Mouse (Mus musculus): ENCODE measurements at regions not wholly inside any gene's neighbourhood (a gene's known extent, or its start where the extent isn't known, plus 50 kb on each side); places are given as distances from the start of the nearest gene placed in this dataset.

DNA sequence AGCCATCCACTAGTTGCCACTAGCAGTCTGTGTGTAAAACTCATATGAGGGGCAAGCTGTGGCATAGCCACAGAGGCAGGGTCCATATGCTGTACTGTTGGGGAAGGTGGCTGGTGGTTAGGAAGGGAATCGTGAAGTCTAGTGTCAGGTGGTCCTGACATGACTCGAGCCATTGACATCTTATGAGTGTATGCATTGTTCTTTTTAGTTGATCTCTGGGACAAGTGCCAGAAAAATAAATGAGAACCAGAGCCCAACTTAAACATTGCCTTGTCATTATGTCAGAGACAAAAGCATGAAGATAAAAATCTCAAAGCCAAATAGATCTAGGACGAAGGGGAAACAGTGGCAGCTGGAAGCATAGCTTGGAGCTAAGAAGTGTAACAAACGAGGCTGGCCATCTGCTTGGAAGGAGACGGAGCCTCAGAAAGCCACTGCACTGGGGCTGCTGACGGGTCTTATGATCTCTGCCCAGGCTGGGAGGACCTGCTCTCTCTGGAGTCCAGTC, 104.5 kb downstream of the Fam76b start:
- H3K9ac ChIP-seq, result no peak overlapping the region
- 0 out of 2 replicates have a peak, but pooled peaks cover 5% of the 10 kb centered on the region for H3K27me3 ChIP-seq
- no peaks in the 10 kb centered on the region for H3K36me3 ChIP-seq
- H3K4me3 ChIP-seq, result no peak overlapping the region
- no peak for ATAC-seq (replicated peaks; ENCODE audit: insufficient number of reproducible peaks, insufficient read depth, low FRiP score, low read depth)
- H3K9me3 ChIP-seq (replicated peaks), result no peaks in the 10 kb centered on the region
- H3K4me1 ChIP-seq (replicated peaks), result no peaks in the 10 kb centered on the region
- no peak overlapping the region for H3K27ac ChIP-seq
- 24% methylated on average over 6 of the region's 6 CpGs for WGBS
- H3K4me2 ChIP-seq, result no peak overlapping the region

DNA sequence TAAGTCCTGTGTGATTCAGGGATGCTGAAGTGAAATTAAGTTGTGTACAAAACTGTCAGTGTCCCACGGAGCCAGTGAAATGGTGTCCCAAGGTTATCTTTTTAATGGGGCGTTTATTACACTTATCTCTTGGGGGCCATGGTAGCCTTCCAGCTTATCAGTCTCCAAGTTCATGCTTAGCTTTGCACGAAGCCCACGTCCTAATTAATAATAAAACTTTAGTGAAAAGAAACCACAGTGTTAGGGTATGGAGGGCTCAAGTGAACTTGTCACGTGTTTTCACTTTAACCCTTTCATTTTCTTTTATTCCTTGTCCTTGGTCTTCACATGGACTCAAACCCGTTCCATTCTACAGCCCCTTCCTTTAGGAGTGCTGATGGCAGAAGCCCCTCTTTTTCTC, 105.9 kb downstream of the Fam76b start:
- Histone ChIP-seq H3K4me2 (no peak overlapping the region), H3K27me3 (0 out of 2 replicates have a peak, but pooled peaks cover 3% of the 10 kb centered on the region), H3K36me3 (no peaks in the 10 kb centered on the region), H3K4me3 (no peak overlapping the region), H3K27ac (no peak overlapping the region), H3K9ac (no peak overlapping the region), H3K4me1 (replicated peaks) (no peaks in the 10 kb centered on the region), H3K9me3 (replicated peaks) (no peaks in the 10 kb centered on the region)
- ATAC-seq (replicated peaks; ENCODE audit: insufficient number of reproducible peaks, insufficient read depth, low FRiP score, low read depth), result no peak
- 41% methylated on average over 6 of the region's 6 CpGs for WGBS

DNA sequence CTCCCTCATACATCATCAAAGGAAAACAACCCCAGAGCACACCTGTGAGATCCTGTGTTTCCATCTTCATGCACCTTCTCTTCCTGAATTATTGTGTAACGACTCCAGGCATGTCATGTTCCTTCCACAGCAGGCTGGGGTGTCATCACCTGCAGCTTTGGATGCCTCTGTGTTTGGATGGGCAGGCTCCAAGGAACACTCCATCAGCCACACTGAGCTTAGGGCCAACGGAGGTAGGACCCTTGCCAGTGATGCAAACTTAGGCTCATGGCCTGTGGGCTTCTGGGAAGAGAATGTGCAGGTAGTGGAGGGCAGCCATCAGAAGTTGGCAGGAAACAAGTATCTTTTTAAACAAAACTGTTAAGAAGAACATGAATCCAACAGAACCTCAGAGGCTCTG, 109.8 kb downstream of the Fam76b start:
- Histone ChIP-seq H3K4me3 (no peak overlapping the region), H3K27ac (no peak overlapping the region), H3K4me1 (replicated peaks) (no peaks in the 10 kb centered on the region), H3K9ac (no peak overlapping the region), H3K36me3 (no peaks in the 10 kb centered on the region), H3K9me3 (replicated peaks) (no peaks in the 10 kb centered on the region), H3K27me3 (0 out of 2 replicates have a peak, but pooled peaks cover 3% of the 10 kb centered on the region), H3K4me2 (no peak overlapping the region)
- ATAC-seq (replicated peaks; ENCODE audit: insufficient number of reproducible peaks, insufficient read depth, low FRiP score, low read depth), result no peak
- 78% methylated on average over 2 of the region's 2 CpGs for WGBS

DNA sequence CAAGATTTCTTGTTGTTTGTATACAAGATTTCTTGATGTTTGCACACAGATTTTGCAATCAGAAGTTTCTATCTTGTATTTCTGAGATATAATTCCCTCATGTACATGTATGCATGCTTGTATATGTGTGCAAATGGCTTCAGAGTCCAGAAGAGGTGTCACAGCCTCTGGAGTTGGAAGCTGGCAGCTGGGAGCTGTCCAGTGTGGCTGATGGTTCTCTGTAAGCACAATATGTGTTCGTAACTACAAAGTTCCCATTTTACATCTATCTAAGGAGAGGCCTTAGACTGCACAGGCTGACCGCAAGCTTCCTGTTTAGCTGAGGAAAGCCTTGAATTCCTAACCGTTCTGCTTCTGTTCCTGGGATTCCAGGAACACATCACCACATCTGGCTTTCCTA, 119.0 kb downstream of the Fam76b start:
- no peak for ATAC-seq (replicated peaks; ENCODE audit: insufficient number of reproducible peaks, insufficient read depth, low FRiP score, low read depth)
- Histone ChIP-seq H3K9me3 (replicated peaks) (no peaks in the 10 kb centered on the region), H3K27me3 (no peaks in the 10 kb centered on the region; the same call in 1 of the 2 replicates), H3K27ac (no peak overlapping the region), H3K4me1 (replicated peaks) (no peaks in the 10 kb centered on the region), H3K36me3 (no peaks in the 10 kb centered on the region), H3K9ac (no peak overlapping the region), H3K4me3 (no peak overlapping the region), H3K4me2 (no peak overlapping the region)
- WGBS, result 48% methylated on average over 3 of the region's 3 CpGs

DNA sequence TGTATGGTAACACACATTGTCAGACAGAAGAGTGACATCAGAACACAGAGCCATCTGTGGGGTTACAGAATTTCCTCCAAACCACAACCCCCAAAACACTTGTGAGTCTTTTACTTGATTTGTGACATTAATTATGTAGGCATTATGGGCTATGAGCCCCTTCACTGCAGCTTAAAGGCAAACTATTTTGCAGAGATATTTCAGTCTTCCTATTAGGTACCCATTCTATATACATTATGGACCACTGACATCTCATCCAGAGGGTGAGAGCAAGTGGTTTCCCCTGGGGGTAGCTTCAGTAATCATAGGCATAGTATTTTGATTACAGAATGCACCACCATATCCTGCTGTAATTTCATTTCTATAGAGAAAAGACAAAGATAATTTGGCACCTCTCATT, 124.6 kb downstream of the Fam76b start:
- Histone ChIP-seq H3K27me3 (no peaks in the 10 kb centered on the region), H3K4me3 (no peak overlapping the region), H3K4me1 (replicated peaks) (no peaks in the 10 kb centered on the region), H3K36me3 (no peaks in the 10 kb centered on the region), H3K27ac (no peak overlapping the region), H3K9ac (no peak overlapping the region), H3K4me2 (no peak overlapping the region), H3K9me3 (replicated peaks) (no peaks in the 10 kb centered on the region)
- no peak for ATAC-seq (replicated peaks; ENCODE audit: insufficient number of reproducible peaks, insufficient read depth, low FRiP score, low read depth)

DNA sequence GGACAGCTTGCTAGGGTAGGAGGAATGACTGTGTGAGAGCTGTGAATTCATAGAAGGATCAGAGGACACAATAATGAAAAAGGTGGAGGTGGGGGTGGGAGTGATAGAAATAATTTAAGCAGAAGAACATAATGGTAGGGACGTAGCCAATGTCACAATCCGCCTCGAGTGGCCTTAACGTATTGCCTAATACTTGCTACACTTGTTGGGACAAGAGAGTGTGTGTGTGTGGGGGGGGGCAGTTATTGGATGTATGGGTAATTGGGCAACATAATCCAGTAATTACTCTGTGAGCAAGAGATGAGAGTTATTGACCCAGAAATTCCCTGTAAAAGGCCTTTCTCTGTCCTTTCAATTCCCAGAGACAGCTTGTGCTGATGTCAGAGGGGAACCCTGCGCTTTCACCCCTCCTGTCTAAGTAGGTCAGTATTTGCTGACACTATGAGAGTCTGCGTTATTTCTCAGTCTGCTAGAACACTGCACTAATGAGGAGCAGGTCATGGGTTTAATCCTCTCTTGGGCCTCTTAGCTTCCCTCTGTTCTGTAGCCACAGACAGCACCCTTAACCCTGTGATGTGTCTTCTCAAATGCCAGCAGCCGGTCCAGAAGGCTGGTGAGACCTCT, 135.7 kb downstream of the Fam76b start:
- H3K4me3 ChIP-seq, result no peak overlapping the region
- no peak overlapping the region for H3K27ac ChIP-seq
- H3K9ac ChIP-seq, result no peak overlapping the region
- no peaks in the 10 kb centered on the region for H3K36me3 ChIP-seq
- ATAC-seq (replicated peaks; ENCODE audit: insufficient number of reproducible peaks, insufficient read depth, low FRiP score, low read depth), result no peak
- whole genome bisulfite sequencing, result 70% methylated on average over 7 of the region's 7 CpGs
- no peaks in the 10 kb centered on the region for H3K4me1 ChIP-seq (replicated peaks)
- no peaks in the 10 kb centered on the region for H3K9me3 ChIP-seq (replicated peaks)
- H3K4me2 ChIP-seq, result no peak overlapping the region
- H3K27me3 ChIP-seq, result no peaks in the 10 kb centered on the region

DNA sequence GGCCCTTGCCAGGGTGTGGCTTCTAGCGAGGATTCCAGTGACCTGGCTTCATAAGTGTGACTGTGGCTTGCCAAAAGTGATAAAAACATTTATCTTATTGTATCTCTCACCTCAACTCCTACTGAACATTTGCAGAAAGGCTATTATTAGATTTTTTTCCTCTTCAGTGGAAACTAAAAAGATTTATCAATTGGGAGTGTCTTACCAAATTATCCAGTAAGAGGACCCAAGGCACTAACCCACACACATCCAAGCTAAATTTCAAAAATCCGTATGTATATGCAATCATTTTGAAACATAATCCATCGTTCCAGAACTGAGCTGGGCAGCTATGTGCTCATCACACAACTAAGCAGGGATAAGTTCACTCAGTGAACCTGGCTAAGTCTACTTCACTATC, 136.3 kb downstream of the Fam76b start:
- no peak overlapping the region for H3K4me2 ChIP-seq
- H3K27ac ChIP-seq, result no peak overlapping the region
- no peak overlapping the region for H3K9ac ChIP-seq
- H3K4me1 ChIP-seq (replicated peaks), result peaks cover under 1% of the 10 kb centered on the region
- H3K4me3 ChIP-seq, result no peak overlapping the region
- H3K27me3 ChIP-seq, result no peaks in the 10 kb centered on the region
- no peaks in the 10 kb centered on the region for H3K36me3 ChIP-seq
- WGBS, result 64% methylated on average over 3 of the region's 3 CpGs
- no peak for ATAC-seq (replicated peaks; ENCODE audit: insufficient number of reproducible peaks, insufficient read depth, low FRiP score, low read depth)
- H3K9me3 ChIP-seq (replicated peaks), result no peaks in the 10 kb centered on the region

DNA sequence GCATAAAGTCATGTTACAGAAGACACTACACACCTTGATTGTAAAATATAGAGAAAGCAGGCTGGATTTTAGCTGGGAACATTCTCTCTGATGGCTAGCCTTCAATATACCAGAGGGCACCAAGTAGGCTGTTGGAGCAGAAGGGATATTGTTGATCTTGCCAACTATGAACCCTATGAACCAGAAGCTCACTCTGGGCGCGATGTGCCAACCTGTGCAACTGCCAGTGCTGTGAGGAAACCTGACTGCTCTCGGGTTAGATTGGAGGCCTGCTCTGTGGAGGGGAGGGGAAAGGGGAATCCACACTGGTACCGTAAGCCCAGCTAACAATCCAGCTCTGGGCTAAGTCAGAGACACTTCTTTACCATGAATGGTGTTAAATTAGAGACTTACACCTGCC, 136.7 kb downstream of the Fam76b start:
- Histone ChIP-seq H3K9ac (no peak overlapping the region), H3K4me3 (no peak overlapping the region), H3K27ac (no peak overlapping the region), H3K4me1 (replicated peaks) (peaks cover 5% of the 10 kb centered on the region), H3K27me3 (no peaks in the 10 kb centered on the region), H3K36me3 (no peaks in the 10 kb centered on the region), H3K9me3 (replicated peaks) (no peaks in the 10 kb centered on the region), H3K4me2 (no peak overlapping the region)
- WGBS, result 87% methylated on average over 4 of the region's 4 CpGs
- ATAC-seq (replicated peaks; ENCODE audit: insufficient number of reproducible peaks, insufficient read depth, low FRiP score, low read depth), result no peak

DNA sequence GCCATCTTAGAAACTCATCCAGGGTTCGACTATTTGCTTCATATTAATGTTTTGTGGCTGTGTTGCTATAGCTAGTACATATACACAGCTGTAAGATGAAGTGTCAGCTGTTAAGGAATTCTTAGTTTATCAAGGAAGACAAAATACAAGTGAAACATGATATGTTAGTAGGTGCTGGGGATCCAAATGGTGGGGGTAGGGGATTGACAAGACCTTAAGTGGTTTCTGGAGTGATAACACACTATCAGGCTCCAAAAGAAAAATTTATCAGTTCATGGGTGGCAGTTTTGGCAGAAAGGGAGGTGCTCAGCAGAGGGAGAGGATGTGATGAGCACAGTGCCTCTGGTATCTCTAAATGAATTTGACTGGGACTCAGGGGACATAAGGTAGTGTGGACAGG, 138.7 kb downstream of the Fam76b start:
- Histone ChIP-seq H3K36me3 (no peaks in the 10 kb centered on the region), H3K9ac (no peak overlapping the region), H3K4me3 (no peak overlapping the region), H3K4me1 (replicated peaks) (peaks cover 9% of the 10 kb centered on the region), H3K9me3 (replicated peaks) (no peaks in the 10 kb centered on the region), H3K27me3 (no peaks in the 10 kb centered on the region), H3K4me2 (no peak overlapping the region), H3K27ac (no peak overlapping the region)
- WGBS, result 64% methylated on average over 1 of the region's 1 CpGs
- no peak for ATAC-seq (replicated peaks; ENCODE audit: insufficient number of reproducible peaks, insufficient read depth, low FRiP score, low read depth)

DNA sequence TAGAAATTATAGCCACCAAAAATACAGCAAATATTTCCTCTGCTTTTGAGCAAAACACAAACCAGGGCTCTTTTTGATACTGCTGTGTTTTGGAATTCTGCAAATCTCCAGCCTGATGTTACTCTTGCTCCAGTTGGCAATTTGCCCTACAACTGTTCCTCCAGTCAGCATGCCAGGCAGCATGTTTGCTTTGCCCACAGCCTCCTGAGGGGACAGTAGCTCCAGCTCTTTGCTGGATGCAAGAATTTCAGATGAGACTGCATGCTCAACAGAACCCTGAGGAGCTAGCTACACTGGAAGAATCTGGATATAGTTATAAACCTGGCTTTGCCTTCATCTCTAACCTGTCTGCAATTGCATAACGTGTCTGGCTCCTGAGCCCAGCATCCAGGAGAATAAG, 141.7 kb downstream of the Fam76b start:
- ATAC-seq (replicated peaks; ENCODE audit: insufficient number of reproducible peaks, insufficient read depth, low FRiP score, low read depth), result no peak
- H3K27ac ChIP-seq, result no peak overlapping the region
- WGBS, result 52% methylated on average over 1 of the region's 1 CpGs

DNA sequence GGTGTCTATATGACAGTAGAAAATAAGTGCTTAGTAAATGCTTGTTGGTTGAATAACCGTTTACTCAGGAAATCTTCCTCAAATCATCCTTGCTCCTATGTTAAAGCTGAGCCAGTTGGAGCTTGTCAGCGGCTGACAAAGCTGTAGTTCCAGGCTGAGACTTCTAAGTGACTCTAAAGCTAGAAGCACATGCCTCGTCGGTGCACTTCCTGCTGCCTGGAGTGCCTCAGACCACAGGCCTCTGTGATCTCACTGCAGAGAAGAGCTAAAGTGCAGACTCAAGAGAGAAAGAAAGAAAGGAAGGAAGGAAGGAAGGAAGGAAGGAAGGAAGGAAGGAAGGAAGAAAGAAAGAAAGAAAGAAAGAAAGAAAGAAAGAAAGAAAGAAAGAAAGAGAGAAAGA, 146.1 kb downstream of the Fam76b start:
- WGBS, result 50% methylated on average over 4 of the region's 4 CpGs
- Histone ChIP-seq H3K4me3 (no peak overlapping the region), H3K9me3 (replicated peaks) (no peaks in the 10 kb centered on the region), H3K4me1 (replicated peaks) (peaks cover 9% of the 10 kb centered on the region), H3K36me3 (no peaks in the 10 kb centered on the region), H3K4me2 (no peak overlapping the region), H3K9ac (no peak overlapping the region), H3K27me3 (no peaks in the 10 kb centered on the region; the same call in 1 of the 2 replicates), H3K27ac (no peak overlapping the region)
- no peak for ATAC-seq (replicated peaks; ENCODE audit: insufficient number of reproducible peaks, insufficient read depth, low FRiP score, low read depth)

More for the DNA sequence above, 141.7 kb downstream of the Fam76b start:
- H3K4me3 ChIP-seq, result no peak overlapping the region
- H3K9ac ChIP-seq, result no peak overlapping the region
- no peaks in the 10 kb centered on the region for H3K9me3 ChIP-seq (replicated peaks)
- no peak overlapping the region for H3K4me2 ChIP-seq
- peaks cover 9% of the 10 kb centered on the region for H3K4me1 ChIP-seq (replicated peaks)
- no peaks in the 10 kb centered on the region for H3K27me3 ChIP-seq
- H3K36me3 ChIP-seq, result no peaks in the 10 kb centered on the region

DNA sequence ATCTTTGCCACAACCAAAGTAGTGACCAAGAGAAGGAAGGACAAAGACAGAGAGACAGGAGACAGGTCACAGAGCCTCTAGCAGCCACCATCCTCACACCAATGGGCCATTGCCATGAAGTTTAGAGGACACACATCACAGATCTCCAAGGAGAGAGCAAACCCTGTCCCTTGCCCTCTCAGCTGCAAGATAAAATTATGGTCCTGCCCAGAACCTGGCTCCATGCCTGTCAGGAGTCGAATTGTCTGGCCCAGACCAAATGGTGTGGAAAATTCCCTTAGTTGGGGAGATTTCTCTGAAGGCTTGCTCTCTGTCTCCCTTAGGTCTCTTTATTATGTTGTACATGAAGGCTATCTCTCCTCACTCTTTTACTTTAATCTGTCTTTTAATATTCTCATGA, 147.4 kb downstream of the Fam76b start:
- Histone ChIP-seq H3K4me1 (replicated peaks) (no peaks in the 10 kb centered on the region), H3K27ac (no peak overlapping the region), H3K9me3 (replicated peaks) (no peaks in the 10 kb centered on the region), H3K27me3 (no peaks in the 10 kb centered on the region; the same call in 1 of the 2 replicates), H3K4me3 (no peak overlapping the region), H3K9ac (no peak overlapping the region), H3K36me3 (no peaks in the 10 kb centered on the region), H3K4me2 (no peak overlapping the region)
- ATAC-seq (replicated peaks; ENCODE audit: insufficient number of reproducible peaks, insufficient read depth, low FRiP score, low read depth), result no peak
- WGBS, result 33% methylated on average over 1 of the region's 1 CpGs
